Mouse (Mus musculus) lung, embryonic 14.5 days (tissue): ENCODE data around the gene Josd2. TPM values are rescaled to one million over a fixed set of nuclear protein-coding genes. Genes with fewer than 3 reads are reported as not detected.

Experiments
- ATAC-seq: fragments of 200-750 bp; cut with Nextera tagmentation; 2 replicates; pipeline ENCODE4 v1.8.0; 2017; ENCODE audit warnings: mild to moderate bottlenecking, moderate TSS enrichment, moderate library complexity; ENCODE audit not compliant: insufficient read depth
- DNase-seq: peaks from one replicate; pipeline ENCODE4 v3.0.0-alpha.2; 2015
- H3K27ac ChIP-seq: fragments of 300-500 bp; sonication (generic); 2 replicates; pipeline ENCODE4 v1.5.1; 2014; ENCODE audit warnings: low read depth, mild to moderate bottlenecking, moderate library complexity
- H3K27me3 ChIP-seq: fragments of 300-500 bp; sonication (generic); 2 replicates; pipeline ENCODE4 v1.6.1; 2014; ENCODE audit warnings: low read length, control low read depth; ENCODE audit not compliant: insufficient read depth
- H3K36me3 ChIP-seq: fragments of 300-500 bp; sonication (generic); 2 replicates; pipeline ENCODE4 v1.6.1; 2014; ENCODE audit warnings: control low read depth; ENCODE audit not compliant: insufficient read depth
- H3K4me1 ChIP-seq: fragments of 300-500 bp; sonication (generic); 2 replicates; pipeline ENCODE4 v1.6.1; 2014; ENCODE audit warnings: antibody characterized with exemption, control low read depth; ENCODE audit not compliant: insufficient read depth
- H3K4me2 ChIP-seq: fragments of 300-500 bp; sonication (generic); 2 replicates; pipeline ENCODE4 v1.6.1; 2014; ENCODE audit warnings: mild to moderate bottlenecking
- H3K4me3 ChIP-seq: fragments of 300-500 bp; sonication (generic); 2 replicates; pipeline ENCODE4 v1.5.1; 2014; ENCODE audit warnings: low read depth, low read length
- H3K9ac ChIP-seq: fragments of 300-500 bp; sonication (generic); 2 replicates; pipeline ENCODE4 v1.6.1; 2014
- H3K9me3 ChIP-seq: fragments of 300-500 bp; sonication (generic); 2 replicates; pipeline ENCODE4 v1.6.1; 2016; ENCODE audit warnings: low read depth, low read length, control low read depth
- CTCF ChIP-seq: IDR thresholded peaks from 2 replicates; pipeline ENCODE4 v1.5.1; 2016; ENCODE audit warnings: antibody characterized with exemption, low read depth
- WGBS: fragments of 180-500 bp; shearing (Covaris S2); extraction: QIAGEN DNeasy Blood & Tissue Kit; methylation state at CpG from one replicate; pipeline ENCODE4 v1.1.7; 2014; 5-methylcytosine and 5-hydroxymethylcytosine counted together
- microRNA-seq: library from miRNA; unstranded; fragments of <30 nt; microRNA quantifications from one replicate; pipeline ENCODE4, GENCODE M21; 2016; ENCODE audit warnings: borderline number of aligned reads
- polyA plus RNA-seq: library from polyadenylated mRNA; unstranded; fragments of >200 nt; fragmentation: Nextera tagmentation; extraction: Ambion mirVana; gene quantifications from 2 replicates; pipeline ENCODE4 v1.2.1, GENCODE M21; 2014

Gene Josd2
- polyA plus RNA-seq, 1 experiment from 2014 or later, result 87.6 TPM

- H3K9ac ChIP-seq, result no peak overlapping the region
- H3K9me3 ChIP-seq, result no peaks in the 10 kb centered on the region
- no peaks in the 10 kb centered on the region for H3K36me3 ChIP-seq
- no peak; the same call in 1 of the 2 replicates for ATAC-seq
- peaks cover 4% of the 10 kb centered on the region; the same call in 1 of the 2 replicates for H3K27me3 ChIP-seq
- 26% methylated on average over 5 of the region's 5 CpGs for WGBS
- no peak overlapping the region for H3K27ac ChIP-seq
- DNase-seq, result peak; percentile 82
- no peak overlapping the region for H3K4me2 ChIP-seq
- no peaks in the 10 kb centered on the region; the same call in 1 of the 2 replicates for H3K4me1 ChIP-seq
- TF ChIP-seq CTCF, result peak; percentile 80
- no peak overlapping the region for H3K4me3 ChIP-seq
Observed at GRCm38 (mm10) chr7:44501563-44502115, 33.9 kb downstream of the Josd2 start.

GRCm38 (mm10) chr7:44507491-44507890, 39.7 kb downstream of the Josd2 start:
- H3K9me3 ChIP-seq, result no peaks in the 10 kb centered on the region
- no peak overlapping the region for H3K27ac ChIP-seq
- ATAC-seq (no peak), DNase-seq (no peak)
- H3K4me3 ChIP-seq, result no peak overlapping the region
- H3K4me2 ChIP-seq, result no peak overlapping the region
- no peaks in the 10 kb centered on the region for H3K27me3 ChIP-seq
- H3K36me3 ChIP-seq, result no peaks in the 10 kb centered on the region
- H3K9ac ChIP-seq, result no peak overlapping the region
- no peaks in the 10 kb centered on the region for H3K4me1 ChIP-seq
- no peak for TF ChIP-seq CTCF

- no peak overlapping the region for H3K4me2 ChIP-seq
- no peaks in the 10 kb centered on the region for H3K4me1 ChIP-seq
- no peak for DNase-seq
- WGBS, result 60% methylated on average over 9 of the region's 9 CpGs
- TF ChIP-seq CTCF, result peak; percentile 41; the same call in 1 of the 2 replicates
- no peaks in the 10 kb centered on the region for H3K36me3 ChIP-seq
- peaks cover 22% of the 10 kb centered on the region for H3K27me3 ChIP-seq
- no peak overlapping the region for H3K9ac ChIP-seq
- no peak overlapping the region for H3K4me3 ChIP-seq
- no peak for ATAC-seq
- no peak overlapping the region for H3K27ac ChIP-seq
- H3K9me3 ChIP-seq, result no peaks in the 10 kb centered on the region
Observed at GRCm38 (mm10) chr7:44519240-44519913, 51.6 kb downstream of the Josd2 start.

GRCm38 (mm10) chr7:44520990-44521389, 53.2 kb downstream of the Josd2 start:
- Histone ChIP-seq H3K4me2 (no peak overlapping the region), H3K36me3 (no peaks in the 10 kb centered on the region), H3K27ac (no peak overlapping the region), H3K4me1 (0 out of 2 replicates have a peak, but pooled peaks cover 3% of the 10 kb centered on the region), H3K9me3 (no peaks in the 10 kb centered on the region), H3K4me3 (no peak overlapping the region), H3K27me3 (peaks cover 29% of the 10 kb centered on the region), H3K9ac (no peak overlapping the region)
- no peak for ATAC-seq
- WGBS, result 55% methylated on average over 3 of the region's 3 CpGs
- TF ChIP-seq CTCF, result no peak
- DNase-seq, result no peak

Small RNAs within 50 kb of the gene (microRNA-seq; reads per million reads assigned to microRNA genes)
- 0.95 reads per million for gene Mir7052

Other genes with a start within 250 kb of the Josd2 start
- 0.20 and 0.26 TPM in 2 replicates for gene Klk1, start 242.6 kb upstream of the Josd2 start, polyA plus RNA-seq
- not detected in 2 replicates for gene Gm36864, start 231.8 kb upstream of the Josd2 start, polyA plus RNA-seq
- gene 1700028J19Rik, start 221.3 kb upstream of the Josd2 start, polyA plus RNA-seq, result 0.96 and 1.5 TPM in 2 replicates
- gene 2410002F23Rik, start 221.3 kb upstream of the Josd2 start, polyA plus RNA-seq, result 142 and 146 TPM in 2 replicates
- 0.11 TPM in 1 of 2 replicates, not detected in the other for gene Acp4, start 210.6 kb upstream of the Josd2 start, polyA plus RNA-seq
- not detected in 2 replicates for gene Gm15517, start 206.5 kb upstream of the Josd2 start, polyA plus RNA-seq
- gene Clec11a, start 161.1 kb upstream of the Josd2 start, polyA plus RNA-seq, result 1.8 TPM in 2 replicates
- 1.3 and 1.6 TPM in 2 replicates for gene Shank1, start 157.7 kb upstream of the Josd2 start, polyA plus RNA-seq
- gene Syt3, start 83.9 kb upstream of the Josd2 start, polyA plus RNA-seq, result 2.0 and 2.9 TPM in 2 replicates
- 0.71 and 1.2 TPM in 2 replicates for gene 1700008O03Rik, start 82.2 kb upstream of the Josd2 start, polyA plus RNA-seq
- 1.5 TPM in 2 replicates for gene Lrrc4b, start 39.0 kb upstream of the Josd2 start, polyA plus RNA-seq
- gene Aspdh, start 2.6 kb upstream of the Josd2 start, polyA plus RNA-seq, result 0.28 TPM in 1 of 2 replicates, not detected in the other
- gene Emc10, start 28.5 kb downstream of the Josd2 start, polyA plus RNA-seq, result 122 and 133 TPM in 2 replicates
- 9.1 and 11.3 TPM in 2 replicates for gene Fam71e1, start 28.6 kb downstream of the Josd2 start, polyA plus RNA-seq
- 0.14 and 0.26 TPM in 2 replicates for gene Mybpc2, start 56.7 kb downstream of the Josd2 start, polyA plus RNA-seq
- 0.07 and 0.18 TPM in 2 replicates for gene Spib, start 64.1 kb downstream of the Josd2 start, polyA plus RNA-seq
- gene Pold1, start 80.9 kb downstream of the Josd2 start, polyA plus RNA-seq, result 91.6 and 105 TPM in 2 replicates
- gene Nr1h2, start 86.0 kb downstream of the Josd2 start, polyA plus RNA-seq, result 61.1 and 66.0 TPM in 2 replicates
- 4.7 and 6.8 TPM in 2 replicates for gene Napsa, start 104.4 kb downstream of the Josd2 start, polyA plus RNA-seq
- 0.70 and 0.97 TPM in 2 replicates for gene Kcnc3, start 122.7 kb downstream of the Josd2 start, polyA plus RNA-seq
- 33.6 and 37.3 TPM in 2 replicates for gene Myh14, start 202.9 kb downstream of the Josd2 start, polyA plus RNA-seq
- not detected in 2 replicates for gene Izumo2, start 240.8 kb downstream of the Josd2 start, polyA plus RNA-seq